Mouse (Mus musculus): Measurements from ENCODE around the gene Chst11. TPM values are rescaled to one million over a fixed set of nuclear protein-coding genes. Genes with fewer than 3 reads are reported as not detected.
A peak's percentile ranks its signal among the peaks of the same experiment; 100 is the strongest.

The Chst11 gene
- total and polyA plus RNA-seq, 3 experiments = 3.1 to 10.6 TPM; not detected in 1

DNA sequence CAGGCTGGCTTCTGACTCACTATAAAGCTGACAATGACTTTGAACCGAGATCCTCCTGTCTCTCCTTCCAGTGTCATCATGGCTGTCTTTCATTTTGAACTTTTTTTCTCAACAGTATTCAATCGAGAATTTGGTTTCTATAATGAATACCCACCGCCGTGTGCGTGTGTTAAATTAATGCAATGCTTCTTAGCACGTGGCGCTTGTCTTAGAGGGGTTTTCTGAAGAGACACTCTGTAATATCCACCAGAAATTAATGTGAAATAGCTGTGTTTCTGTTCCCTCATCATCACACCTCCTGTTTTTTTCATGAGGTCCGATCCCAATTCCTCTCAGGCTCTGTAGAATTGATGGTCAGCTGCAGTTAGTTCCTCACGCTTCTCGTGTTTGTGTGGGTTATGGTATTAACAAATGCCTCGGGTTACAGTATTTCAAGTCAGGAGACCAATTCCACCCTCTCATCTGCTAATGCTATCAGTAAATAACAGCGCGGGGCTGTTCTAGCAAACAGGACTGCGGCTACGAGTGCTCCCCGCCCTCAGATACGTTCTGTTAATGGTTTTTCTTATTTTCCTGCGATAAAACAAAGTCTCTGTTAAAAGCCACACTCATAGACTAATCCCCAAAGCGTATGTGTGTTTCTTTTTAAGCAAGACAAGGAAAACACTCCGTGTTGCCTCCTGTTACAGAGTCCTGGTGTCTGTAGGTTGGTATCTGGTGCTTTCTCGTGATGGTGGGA, 32.6 kb downstream of the Chst11 start (continued):
- TF ChIP-seq USF2 (IDR thresholded peaks at IDR 0.05; ENCODE audit: borderline replicate concordance in 1 of 2, insufficient read depth in 1 of 2, low read depth in 1 of 2, low read length in 2 of 2) (no peak), EP300 (IDR thresholded peaks at IDR 0.05; ENCODE audit: low read depth in 1 of 2, low read length in 2 of 2) (peak in 1 of 2 experiments; percentile 72; a peak in 3 of 4 replicates), ZC3H11A (IDR thresholded peaks at IDR 0.05; ENCODE audit: low read depth, low read length) (no peak), BHLHE40 (IDR thresholded peaks at IDR 0.05; ENCODE audit: borderline replicate concordance, low read depth, low read length) (peak; percentile 72), ZNF384 (IDR thresholded peaks at IDR 0.05; ENCODE audit: low read depth, low read length) (no peak), ELF1 (IDR thresholded peaks at IDR 0.05; ENCODE audit: low read depth, low read length) (no peak), CTCF (IDR thresholded peaks at IDR 0.05 in 2 of 3, conservative IDR thresholded peaks at IDR 0.05 in 1 of 3; ENCODE audit: control insufficient read depth in 1 of 3, insufficient read depth in 1 of 3, low read depth in 2 of 3, low read length in 3 of 3, poor library complexity in 1 of 3, severe bottlenecking in 1 of 3) (no peak), HCFC1 (IDR thresholded peaks at IDR 0.05; ENCODE audit: low read depth, low read length) (no peak), NELFE (IDR thresholded peaks at IDR 0.05; ENCODE audit: low read depth, low read length) (peak; percentile 55), TAL1 (IDR thresholded peaks at IDR 0.05; ENCODE audit: low read length) (peak; percentile 71), GABPA (IDR thresholded peaks at IDR 0.05; ENCODE audit: low read depth, low read length) (no peak), MXI1 (IDR thresholded peaks at IDR 0.05; ENCODE audit: low read depth, low read length) (peak; percentile 56), RAD21 (IDR thresholded peaks at IDR 0.05; ENCODE audit: low read depth, low read length) (no peak), SMC3 (IDR thresholded peaks at IDR 0.05; ENCODE audit: low read depth, low read length) (no peak)

GRCm38 (mm10) chr10:83018521-83018920, 33.2 kb downstream of the Chst11 start:
- 0 out of 2 replicates have a peak, but pooled peaks have one; percentile 9 for TF ChIP-seq POLR2AphosphoS2 (IDR thresholded peaks at IDR 0.05; ENCODE audit: low read length)
- no peak for TF ChIP-seq ELF1 (IDR thresholded peaks at IDR 0.05; ENCODE audit: low read depth, low read length)
- 0 out of 4 replicates have a peak, but pooled peaks of 1 of the 2 experiments have one; percentile 24 for TF ChIP-seq POLR2A (IDR thresholded peaks at IDR 0.05; ENCODE audit: control insufficient read depth in 1 of 2, insufficient read depth in 1 of 2, low read depth in 1 of 2, low read length in 2 of 2, poor library complexity in 1 of 2)
- H3K4me3 ChIP-seq (ENCODE audit: control insufficient read depth in 1 of 2, insufficient read depth in 1 of 2, low read depth in 2 of 2, low read length in 2 of 2) = peak overlapping the region; percentile 34 to 54
- peaks cover 0 to 48% of the 10 kb centered on the region in 2 experiments; a peak in 2 of 4 replicates for H3K36me3 ChIP-seq (ENCODE audit: control insufficient read depth in 1 of 2, insufficient read depth in 2 of 2, low read length in 2 of 2)
- DNase-seq (ENCODE audit: low read depth, low spot score) = peak; percentile 75
- H3K9ac ChIP-seq (ENCODE audit: control insufficient read depth, low read depth, low read length, poor library complexity, severe bottlenecking) = peak overlapping the region; percentile 74
- H3K4me1 ChIP-seq (ENCODE audit: control insufficient read depth in 1 of 2, insufficient read depth in 2 of 2, low read length in 2 of 2) = peaks cover 24 to 58% of the 10 kb centered on the region in 2 experiments
- H3K9me3 ChIP-seq (replicated peaks; ENCODE audit: insufficient read depth, low read length) = no peaks in the 10 kb centered on the region
- H3K27ac ChIP-seq (ENCODE audit: control insufficient read depth, low read depth, low read length) = peak overlapping the region; percentile 96
- no peaks in the 10 kb centered on the region for H3K27me3 ChIP-seq (ENCODE audit: control insufficient read depth in 1 of 2, insufficient read depth in 2 of 2, low read length in 2 of 2)
- peaks cover 12% of the 10 kb centered on the region for H3K79me2 ChIP-seq (ENCODE audit: control insufficient read depth, insufficient read depth, low read length, poor library complexity)
